Mouse (Mus musculus): ENCODE measurements around the gene Hist1h2be. TPM values are rescaled to one million over a fixed set of nuclear protein-coding genes. Genes with fewer than 3 reads are reported as not detected.
"Not testable (repeated sequence)": the region's sequence is repeated elsewhere in the genome, so short reads cannot be mapped to it uniquely, and the experiment has no call there.

The Hist1h2be gene
- total RNA-seq, 2 experiments from 2014 or later, result 7.4 to 7.7 TPM

GRCm38 (mm10) chr13:23595185-23595584, 25.7 kb downstream of the Hist1h2be start:
- DNase-seq (ENCODE audit: low spot score in 2 of 2), result no peak
- intact Hi-C loops (cut with DNase I), result no loop called here

- intact Hi-C loops (cut with DNase I), result no loop called here
- no peak for DNase-seq (ENCODE audit: low spot score in 2 of 2)
Observed at GRCm38 (mm10) chr13:23593051-23593770, 27.7 kb downstream of the Hist1h2be start.

- DNase-seq (ENCODE audit: low spot score in 2 of 2), result no peak
- intact Hi-C loops (cut with DNase I), result no loop called here
Observed at GRCm38 (mm10) chr13:23592614-23593013, 28.3 kb downstream of the Hist1h2be start.

- DNase-seq (ENCODE audit: low spot score in 2 of 2); intact Hi-C loops (cut with DNase I): not testable (repeated sequence)
Observed at GRCm38 (mm10) chr13:23591886-23592285, 29.0 kb downstream of the Hist1h2be start.

GRCm38 (mm10) chr13:23591206-23591605, 29.7 kb downstream of the Hist1h2be start:
- intact Hi-C loops (cut with DNase I), result no loop called here
- DNase-seq (ENCODE audit: low spot score in 2 of 2), result no peak

- DNase-seq (ENCODE audit: low spot score in 2 of 2), result no peak
- intact Hi-C loops (cut with DNase I), result loop anchor here (2.0 to 10.0 kb wide), 4 partner anchors 34 to 1832 kb away; partner anchors contain the start of genes Hist1h1b, Hist1h2ac, Hist1h2ak and Hist1h2an
Observed at GRCm38 (mm10) chr13:23586940-23587225, 34.0 kb downstream of the Hist1h2be start.

GRCm38 (mm10) chr13:23586099-23586939, 34.6 kb downstream of the Hist1h2be start:
- peak in 1 of 2 experiments; percentile 14 for DNase-seq (ENCODE audit: low spot score in 2 of 2)
- intact Hi-C loops (cut with DNase I), result loop anchor here (2.0 to 10.0 kb wide), 4 partner anchors 34 to 1832 kb away; partner anchors contain the start of genes Hist1h1b, Hist1h2ac, Hist1h2ak and Hist1h2an

GRCm38 (mm10) chr13:23585442-23586098, 35.4 kb downstream of the Hist1h2be start:
- intact Hi-C loops (cut with DNase I), result loop anchor here (2.0 to 10.0 kb wide), 4 partner anchors 35 to 1831 kb away; partner anchors contain the start of genes Hist1h1b, Hist1h2ac, Hist1h2ak and Hist1h2an
- DNase-seq (ENCODE audit: low spot score in 2 of 2), result peak; percentile 80 to 94

GRCm38 (mm10) chr13:23585029-23585441, 35.9 kb downstream of the Hist1h2be start:
- peak; percentile 77 to 81 for DNase-seq (ENCODE audit: low spot score in 2 of 2)
- intact Hi-C loops (cut with DNase I), result loop anchor here (5.0 to 10.0 kb wide), 3 partner anchors 97 to 1830 kb away; partner anchors contain the start of genes Hist1h1b, Hist1h2ac, Hist1h2ak and Hist1h2an

GRCm38 (mm10) chr13:23584331-23584730, 36.6 kb downstream of the Hist1h2be start:
- no peak for DNase-seq (ENCODE audit: low spot score in 2 of 2)
- intact Hi-C loops (cut with DNase I), result loop anchor here (5.0 to 10.0 kb wide), 3 partner anchors 158 to 1830 kb away; partner anchors contain the start of genes Hist1h1b, Hist1h2ak, Hist1h2an and Hist1h2bn

- intact Hi-C loops (cut with DNase I), result loop anchor here (5.0 to 10.0 kb wide), 3 partner anchors 159 to 1829 kb away; partner anchors contain the start of genes Hist1h1b, Hist1h2ak, Hist1h2an and Hist1h2bn
- DNase-seq (ENCODE audit: low spot score in 2 of 2), result no peak
Observed at GRCm38 (mm10) chr13:23583387-23584068, 37.4 kb downstream of the Hist1h2be start.

GRCm38 (mm10) chr13:23582219-23583056, 38.5 kb downstream of the Hist1h2be start:
- no peak for DNase-seq (ENCODE audit: low spot score in 2 of 2)
- intact Hi-C loops (cut with DNase I), result loop anchor here (5.0 to 10.0 kb wide), 3 partner anchors 160 to 1828 kb away; partner anchors contain the start of genes Hist1h1b, Hist1h2ak, Hist1h2an and Hist1h2bn

- DNase-seq (ENCODE audit: low spot score in 2 of 2), result peak; percentile 98 to 99
- intact Hi-C loops (cut with DNase I), result loop anchor here (5.0 to 10.0 kb wide), 3 partner anchors 161 to 1827 kb away; partner anchors contain the start of genes Hist1h1b, Hist1h2ak, Hist1h2an and Hist1h2bn
Observed at GRCm38 (mm10) chr13:23581408-23582218, 39.3 kb downstream of the Hist1h2be start, which contains the start of gene Hist1h4d. Gene Hist1h4d, plus strand, starts transcription at chr13:23581598.

GRCm38 (mm10) chr13:23577835-23578234, 43.1 kb downstream of the Hist1h2be start:
- DNase-seq (ENCODE audit: low spot score in 2 of 2), result no peak
- intact Hi-C loops (cut with DNase I), result loop anchor here (5.0 kb wide), 1 partner anchor 179 kb away; the partner anchor contains the start of gene Hist1h4b

GRCm38 (mm10) chr13:23576906-23577639, 43.9 kb downstream of the Hist1h2be start:
- no peak for DNase-seq (ENCODE audit: low spot score in 2 of 2)
- intact Hi-C loops (cut with DNase I), result loop anchor here (5.0 kb wide), 1 partner anchor 180 kb away; the partner anchor contains the start of gene Hist1h4b

GRCm38 (mm10) chr13:23576351-23576881, 44.5 kb downstream of the Hist1h2be start:
- intact Hi-C loops (cut with DNase I), result loop anchor here (5.0 kb wide), 1 partner anchor 181 kb away; the partner anchor contains the start of gene Hist1h4b
- no peak for DNase-seq (ENCODE audit: low spot score in 2 of 2)

Measured in left cerebral cortex, postnatal 25 days (tissue).